Mouse (Mus musculus) heart, postnatal 0 days (tissue): ENCODE data around the gene Sgms1. TPM values are rescaled to one million over a fixed set of nuclear protein-coding genes. Genes with fewer than 3 reads are reported as not detected.

ENCODE experiments used
- ATAC-seq: fragments of 200-750 bp; cut with Nextera tagmentation; 2 replicates; pipeline ENCODE4 v1.8.0; 2017; ENCODE audit warnings: low read depth, moderate number of reproducible peaks, moderate library complexity; ENCODE audit not compliant: insufficient read depth
- DNase-seq: peaks from one replicate; pipeline ENCODE4 v3.0.0-alpha.2; 2016; ENCODE audit warnings: low spot score
- H3K27ac ChIP-seq: fragments of 300-500 bp; sonication (generic); 2 replicates; pipeline ENCODE4 v1.5.1; 2014; ENCODE audit warnings: low read depth, mild to moderate bottlenecking
- H3K27me3 ChIP-seq: fragments of 300-500 bp; sonication (generic); 2 replicates; pipeline ENCODE4 v1.6.1; 2014; ENCODE audit warnings: low read length, mixed read lengths; ENCODE audit not compliant: control insufficient read depth, insufficient read depth
- H3K36me3 ChIP-seq: fragments of 300-500 bp; sonication (generic); replicated peaks from 2 replicates; pipeline ENCODE4 v1.6.1; 2014; ENCODE audit warnings: low read length, mixed read lengths; ENCODE audit not compliant: control insufficient read depth, insufficient read depth
- H3K4me1 ChIP-seq: fragments of 300-500 bp; sonication (generic); 2 replicates; pipeline ENCODE4 v1.6.1; 2014; ENCODE audit warnings: antibody characterized with exemption; ENCODE audit not compliant: control insufficient read depth, insufficient read depth
- H3K4me2 ChIP-seq: fragments of 300-500 bp; sonication (generic); 2 replicates; pipeline ENCODE4 v1.6.1; 2014; ENCODE audit warnings: low read depth, mild to moderate bottlenecking, low read length, moderate library complexity
- H3K4me3 ChIP-seq: fragments of 300-500 bp; sonication (generic); 2 replicates; pipeline ENCODE4 v1.5.1; 2014; ENCODE audit warnings: low read depth, low read length
- H3K9ac ChIP-seq: fragments of 300-500 bp; sonication (generic); replicated peaks from 2 replicates; pipeline ENCODE4 v1.6.1; 2014; ENCODE audit warnings: low read depth, low read length, mixed read lengths
- H3K9me3 ChIP-seq: fragments of 300-500 bp; sonication (generic); replicated peaks from 2 replicates; pipeline ENCODE4 v1.6.1; 2016; ENCODE audit warnings: low read length; ENCODE audit not compliant: control insufficient read depth
- CTCF ChIP-seq: IDR thresholded peaks from 2 replicates; pipeline ENCODE4 v1.5.1; 2016; ENCODE audit warnings: antibody characterized with exemption, control low read depth, low read depth
- EP300 ChIP-seq: IDR thresholded peaks from 2 replicates; pipeline ENCODE4 v1.6.1; 2016; ENCODE audit warnings: antibody characterized with exemption, low read depth
- WGBS: fragments of 180-500 bp; shearing (Covaris S2); extraction: QIAGEN DNeasy Blood & Tissue Kit; methylation state at CpG from one replicate; pipeline ENCODE4 v1.1.7; 2014; 5-methylcytosine and 5-hydroxymethylcytosine counted together
- polyA plus RNA-seq: library from polyadenylated mRNA; unstranded; fragments of >200 nt; fragmentation: Nextera tagmentation; extraction: Ambion mirVana; gene quantifications from 2 replicates; pipeline ENCODE4 v1.2.1, GENCODE M21; 2015
- total RNA-seq: library from RNA; depleted of rRNA; stranded (reverse); fragments of >200 nt; gene quantifications from 2 replicates; pipeline ENCODE4 v1.2.3, GENCODE M21; 2014; ENCODE audit warnings: low replicate concordance

Gene Sgms1
- total and polyA plus RNA-seq, 2 experiments from 2014 or later, result 29.4 to 52.0 TPM

DNA sequence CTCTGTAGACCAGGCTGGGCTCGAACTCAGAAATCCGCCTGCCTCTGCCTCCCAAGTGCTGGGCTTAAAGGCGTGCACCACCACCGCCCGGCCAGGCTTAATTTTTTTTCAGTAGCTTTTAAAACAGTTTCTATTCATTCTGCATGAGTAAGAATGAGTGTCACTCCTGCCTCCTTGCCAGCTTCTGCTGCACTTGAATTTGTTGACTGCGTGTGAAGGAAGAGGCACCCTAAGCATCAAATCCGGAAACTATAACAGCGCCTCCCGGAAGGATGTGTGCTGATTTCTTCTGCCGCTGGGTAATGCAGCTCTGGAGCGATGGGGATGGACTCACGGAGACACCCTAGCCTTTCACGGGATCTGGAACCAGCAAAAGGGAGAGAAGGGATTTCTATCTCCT lies 5.3 kb upstream of the Sgms1 start:
- H3K9ac ChIP-seq, result no peak overlapping the region
- ATAC-seq (no peak), DNase-seq (no peak)
- TF ChIP-seq EP300 (no peak), CTCF (no peak)
- no peak overlapping the region for H3K4me3 ChIP-seq
- no peaks in the 10 kb centered on the region for H3K36me3 ChIP-seq
- H3K9me3 ChIP-seq, result no peaks in the 10 kb centered on the region
- peaks cover 5% of the 10 kb centered on the region for H3K4me1 ChIP-seq
- H3K27me3 ChIP-seq, result no peaks in the 10 kb centered on the region
- WGBS, result 86% methylated on average over 13 of the region's 13 CpGs
- H3K4me2 ChIP-seq, result no peak overlapping the region
- no peak overlapping the region for H3K27ac ChIP-seq

- H3K36me3 ChIP-seq, result no peaks in the 10 kb centered on the region
- peaks cover 6% of the 10 kb centered on the region for H3K4me1 ChIP-seq
- ATAC-seq (no peak), DNase-seq (no peak)
- no peak overlapping the region for H3K27ac ChIP-seq
- no peak overlapping the region for H3K4me2 ChIP-seq
- H3K27me3 ChIP-seq, result no peaks in the 10 kb centered on the region
- H3K4me3 ChIP-seq, result no peak overlapping the region
- TF ChIP-seq EP300 (no peak), CTCF (no peak)
- WGBS, result 45% methylated on average over 8 of the region's 8 CpGs
- H3K9me3 ChIP-seq, result no peaks in the 10 kb centered on the region
- no peak overlapping the region for H3K9ac ChIP-seq
Measured at GRCm38 (mm10) chr19:32393758-32394450, 4.4 kb upstream of the Sgms1 start.

GRCm38 (mm10) chr19:32393092-32393745 lies 3.7 kb upstream of the Sgms1 start:
- no peak overlapping the region for H3K9ac ChIP-seq
- H3K9me3 ChIP-seq, result no peaks in the 10 kb centered on the region
- no peak overlapping the region for H3K4me3 ChIP-seq
- H3K4me2 ChIP-seq, result no peak overlapping the region
- no peaks in the 10 kb centered on the region for H3K27me3 ChIP-seq
- H3K36me3 ChIP-seq, result no peaks in the 10 kb centered on the region
- no peak overlapping the region for H3K27ac ChIP-seq
- 83% methylated on average over 4 of the region's 4 CpGs for WGBS
- H3K4me1 ChIP-seq, result peaks cover 6% of the 10 kb centered on the region
- ATAC-seq (no peak), DNase-seq (no peak)
- no peak for TF ChIP-seq CTCF
- no peak for TF ChIP-seq EP300

GRCm38 (mm10) chr19:32391441-32391840 lies 1.9 kb upstream of the Sgms1 start:
- H3K27me3 ChIP-seq, result no peaks in the 10 kb centered on the region

GRCm38 (mm10) chr19:32390116-32390515 lies 602 bp upstream of the Sgms1 start:
- peak overlapping the region; percentile 80 for H3K9ac ChIP-seq
- TF ChIP-seq CTCF (no peak), EP300 (no peak)
- no peaks in the 10 kb centered on the region for H3K36me3 ChIP-seq
- 26% methylated on average over 7 of the region's 7 CpGs for WGBS
- DNase-seq (peak; percentile 51), ATAC-seq (no peak)
- peak overlapping the region; percentile 91 for H3K27ac ChIP-seq
- H3K27me3 ChIP-seq, result no peaks in the 10 kb centered on the region
- H3K9me3 ChIP-seq, result no peaks in the 10 kb centered on the region
- H3K4me3 ChIP-seq, result peak overlapping the region; percentile 85
- peaks cover 6% of the 10 kb centered on the region for H3K4me1 ChIP-seq
- peak overlapping the region; percentile 97 for H3K4me2 ChIP-seq

More at GRCm38 (mm10) chr19:32391441-32391840, 1.9 kb upstream of the Sgms1 start:
- no peak overlapping the region for H3K27ac ChIP-seq
- H3K9me3 ChIP-seq, result no peaks in the 10 kb centered on the region
- no peak for TF ChIP-seq EP300
- no peak for TF ChIP-seq CTCF
- no peak for ATAC-seq
- peaks cover 6% of the 10 kb centered on the region for H3K4me1 ChIP-seq
- 95% methylated on average over 3 of the region's 3 CpGs for WGBS
- no peak overlapping the region for H3K9ac ChIP-seq
- no peaks in the 10 kb centered on the region for H3K36me3 ChIP-seq
- no peak overlapping the region for H3K4me2 ChIP-seq
- H3K4me3 ChIP-seq, result no peak overlapping the region
- DNase-seq, result no peak
